Mouse (Mus musculus) liver, postnatal 0 days (tissue): ENCODE results near the gene Olfr967. TPM values are rescaled to one million over a fixed set of nuclear protein-coding genes. Genes with fewer than 3 reads are reported as not detected.

Experiments used
- ATAC-seq: fragments of 200-750 bp; cut with Nextera tagmentation; 2 replicates; pipeline ENCODE4 v1.8.0; 2017; ENCODE audit warnings: mild to moderate bottlenecking, moderate library complexity
- DNase-seq: peaks from one replicate; pipeline ENCODE4 v3.0.0-alpha.2; 2016
- H3K27ac ChIP-seq: fragments of 300-500 bp; sonication (generic); 2 replicates; pipeline ENCODE4 v1.5.1; 2014; ENCODE audit warnings: antibody characterized with exemption, moderate library complexity, mild to moderate bottlenecking, low read depth
- H3K27me3 ChIP-seq: fragments of 300-500 bp; sonication (generic); 2 replicates; pipeline ENCODE4 v1.6.1; 2014; ENCODE audit warnings: low read length, control low read depth, mixed read lengths; ENCODE audit not compliant: insufficient read depth
- H3K36me3 ChIP-seq: fragments of 300-500 bp; sonication (generic); replicated peaks from 2 replicates; pipeline ENCODE4 v1.6.1; 2014; ENCODE audit warnings: mild to moderate bottlenecking, control low read depth, low read length, moderate library complexity, mixed read lengths; ENCODE audit not compliant: insufficient read depth
- H3K4me1 ChIP-seq: fragments of 300-500 bp; sonication (generic); 2 replicates; pipeline ENCODE4 v1.6.1; 2014; ENCODE audit warnings: antibody characterized with exemption, mild to moderate bottlenecking, control low read depth; ENCODE audit not compliant: insufficient read depth
- H3K4me2 ChIP-seq: fragments of 300-500 bp; sonication (generic); 2 replicates; pipeline ENCODE4 v1.6.1; 2014; ENCODE audit warnings: low read depth, mild to moderate bottlenecking, low read length, moderate library complexity, mixed read lengths
- H3K4me3 ChIP-seq: fragments of 300-500 bp; sonication (generic); 2 replicates; pipeline ENCODE4 v1.5.1; 2014; ENCODE audit warnings: low read depth, low read length
- H3K9ac ChIP-seq: fragments of 300-500 bp; sonication (generic); replicated peaks from 2 replicates; pipeline ENCODE4 v1.6.1; 2014; ENCODE audit warnings: mild to moderate bottlenecking, moderate library complexity
- H3K9me3 ChIP-seq: fragments of 300-500 bp; sonication (generic); 2 replicates; pipeline ENCODE4 v1.6.1; 2016; ENCODE audit warnings: mild to moderate bottlenecking, control low read depth, low read length, mixed read lengths
- CTCF ChIP-seq: sonication (generic); IDR thresholded peaks from 2 replicates; pipeline ENCODE4 v1.5.1; 2016; ENCODE audit warnings: antibody characterized with exemption, low read depth
- EP300 ChIP-seq: IDR thresholded peaks from 2 replicates; pipeline ENCODE4 v1.6.1; 2016; ENCODE audit warnings: antibody characterized with exemption, low read depth, mild to moderate bottlenecking
- WGBS: fragments of 180-500 bp; shearing (Covaris S2); extraction: QIAGEN DNeasy Blood & Tissue Kit; methylation state at CpG from one replicate; pipeline ENCODE4 v1.1.7; 2014; ENCODE audit not compliant: insufficient replicate concordance; 5-methylcytosine and 5-hydroxymethylcytosine counted together
- polyA plus RNA-seq: library from polyadenylated mRNA; unstranded; fragments of >200 nt; fragmentation: Nextera tagmentation; extraction: Ambion mirVana; gene quantifications from 2 replicates; pipeline ENCODE4 v1.2.1, GENCODE M21; 2015

The Olfr967 gene
- polyA plus RNA-seq, 1 experiment from 2014 or later: not detected

GRCm38 (mm10) chr9:39746428-39746827 lies 379 bp downstream of the Olfr967 start:
- no peak for DNase-seq
- Histone ChIP-seq H3K27ac (no peak overlapping the region), H3K9me3 (no peaks in the 10 kb centered on the region), H3K4me3 (no peak overlapping the region), H3K4me2 (no peak overlapping the region), H3K27me3 (no peaks in the 10 kb centered on the region), H3K4me1 (no peaks in the 10 kb centered on the region), H3K9ac (no peak overlapping the region), H3K36me3 (no peaks in the 10 kb centered on the region)
- 82% methylated on average over 1 of the region's 1 CpGs for WGBS
- TF ChIP-seq EP300: no peak
- no peak for TF ChIP-seq CTCF
- no peak for ATAC-seq

GRCm38 (mm10) chr9:39783153-39783552 lies 37.1 kb downstream of the Olfr967 start, which contains the start of gene Olfr968:
Gene Olfr968, minus strand, starts transcription at chr9:39783253.
- H3K27ac ChIP-seq: no peak within 1 kb of the TSS
- no peaks in the 10 kb centered on the region for H3K4me1 ChIP-seq
- ATAC-seq (no peak), DNase-seq (no peak)
- H3K4me2 ChIP-seq: no peak within 1 kb of the TSS
- TF ChIP-seq CTCF: no peak
- TF ChIP-seq EP300: no peak
- H3K36me3 ChIP-seq: no peaks in the 10 kb centered on the region
- H3K9ac ChIP-seq: no peak within 1 kb of the TSS
- 68% methylated on average over 1 of the region's 1 CpGs for WGBS
- no peaks in the 10 kb centered on the region for H3K9me3 ChIP-seq
- H3K27me3 ChIP-seq: no peaks in the 10 kb centered on the region
- no peak within 1 kb of the TSS for H3K4me3 ChIP-seq

- TF ChIP-seq EP300 (no peak), CTCF (no peak)
- 64% methylated on average over 2 of the region's 2 CpGs for WGBS
- ATAC-seq (no peak), DNase-seq (no peak)
- Histone ChIP-seq H3K27ac (no peak within 1 kb of the TSS), H3K9me3 (no peaks in the 10 kb centered on the region), H3K36me3 (no peaks in the 10 kb centered on the region), H3K4me2 (no peak within 1 kb of the TSS), H3K4me3 (no peak within 1 kb of the TSS), H3K4me1 (no peaks in the 10 kb centered on the region), H3K27me3 (no peaks in the 10 kb centered on the region), H3K9ac (no peak within 1 kb of the TSS)
These were observed 44.5 kb downstream of the Olfr967 start, which contains the start of gene Olfr969 for GRCm38 (mm10) chr9:39790558-39790957. Gene Olfr969, plus strand, starts transcription at chr9:39790945.

Other genes starting within 250 kb of the Olfr967 start
- gene Olfr957, start 230.4 kb upstream of the Olfr967 start, polyA plus RNA-seq: not detected in 2 replicates
- gene Olfr958, start 192.2 kb upstream of the Olfr967 start, polyA plus RNA-seq: not detected in 2 replicates
- not detected in 2 replicates for gene Olfr959, start 170.7 kb upstream of the Olfr967 start, polyA plus RNA-seq
- 1.1 and 2.1 TPM in 2 replicates for gene AW551984, start 141.8 kb upstream of the Olfr967 start, polyA plus RNA-seq
- not detected in 2 replicates for gene Olfr148, start 135.6 kb upstream of the Olfr967 start, polyA plus RNA-seq
- not detected in 2 replicates for gene Olfr960, start 124.9 kb upstream of the Olfr967 start, polyA plus RNA-seq
- gene Olfr961, start 101.2 kb upstream of the Olfr967 start, polyA plus RNA-seq: not detected in 2 replicates
- gene Olfr963, start 79.0 kb upstream of the Olfr967 start, polyA plus RNA-seq: not detected in 2 replicates
- not detected in 2 replicates for gene Olfr149, start 39.1 kb upstream of the Olfr967 start, polyA plus RNA-seq
- gene Olfr965, start 34.9 kb upstream of the Olfr967 start, polyA plus RNA-seq: not detected in 2 replicates
- gene Olfr150, start 15.3 kb upstream of the Olfr967 start, polyA plus RNA-seq: not detected in 2 replicates
- not detected in 2 replicates for gene Olfr968, start 37.0 kb downstream of the Olfr967 start, polyA plus RNA-seq
- gene Olfr969, start 44.7 kb downstream of the Olfr967 start, polyA plus RNA-seq: not detected in 2 replicates
- not detected in 2 replicates for gene Olfr970, start 62.6 kb downstream of the Olfr967 start, polyA plus RNA-seq
- gene Olfr971, start 90.6 kb downstream of the Olfr967 start, polyA plus RNA-seq: not detected in 2 replicates
- not detected in 2 replicates for gene Olfr972, start 120.2 kb downstream of the Olfr967 start, polyA plus RNA-seq
- not detected in 2 replicates for gene Olfr229, start 161.1 kb downstream of the Olfr967 start, polyA plus RNA-seq
- not detected in 2 replicates for gene Olfr974, start 191.3 kb downstream of the Olfr967 start, polyA plus RNA-seq
- not detected in 2 replicates for gene Olfr975, start 205.8 kb downstream of the Olfr967 start, polyA plus RNA-seq
- gene Olfr976, start 214.9 kb downstream of the Olfr967 start, polyA plus RNA-seq: not detected in 2 replicates
- not detected in 2 replicates for gene Olfr978, start 245.9 kb downstream of the Olfr967 start, polyA plus RNA-seq